Mouse (Mus musculus) thymus, postnatal 25 days (tissue): ENCODE measurements around the gene Gm6812.
"Not testable (repeated sequence)": the region's sequence is repeated elsewhere in the genome, so short reads cannot be mapped to it uniquely, and the experiment has no call there.

Source experiments
- DNase-seq: peaks from one replicate; pipeline ENCODE4 v3.0.0; 2022

Gm6812 gene

GRCm38 (mm10) chrX:68892953-68893352 is at the start of gene Gm6812:
Gene Gm6812 (minus strand): TSS chrX:68893053.
- not testable (repeated sequence) for DNase-seq

GRCm38 (mm10) chrX:68865145-68865544 is 27.7 kb downstream of the Gm6812 start:
- no peak for DNase-seq
